Mouse (Mus musculus) right cerebral cortex, postnatal 10 days (tissue): ENCODE data around the gene Kcnip2.
A peak's percentile ranks its signal among the peaks of the same experiment; 100 is the strongest.

Experiments
- DNase-seq, 2 experiments: peaks; one replicate each; pipeline ENCODE4 v3.0.0; 2021; ENCODE audit warnings: low spot score in 2 of 2

Kcnip2 gene

DNA sequence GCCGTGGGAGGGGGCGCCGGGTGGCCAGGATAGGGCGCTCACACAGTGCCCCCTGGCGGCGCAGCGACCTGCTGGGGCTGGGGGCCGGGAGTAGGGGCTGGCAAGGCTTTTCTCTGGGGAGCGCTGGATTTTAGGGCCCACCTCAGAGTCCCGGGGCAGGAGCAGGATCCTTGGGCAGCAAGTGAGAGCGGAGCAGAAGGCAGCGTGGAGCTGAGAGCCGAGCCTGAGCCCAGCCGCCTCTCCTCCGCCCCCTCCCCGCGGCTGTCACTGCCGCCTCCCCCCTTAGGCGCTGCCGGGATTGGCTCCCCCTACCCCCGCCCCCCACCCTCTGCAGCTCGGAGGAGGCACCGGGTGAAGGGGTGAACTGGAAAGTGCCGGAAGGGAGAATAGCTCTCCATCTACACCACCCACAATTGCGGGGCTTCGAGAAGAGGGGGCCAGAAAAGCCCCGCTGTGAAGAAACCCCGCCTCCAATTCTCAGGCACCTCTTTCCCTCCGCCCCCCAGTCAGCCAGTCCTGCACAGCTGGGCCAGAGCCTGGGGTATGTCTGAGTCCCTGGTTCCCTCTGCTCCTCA lies at the start of gene Kcnip2:
Gene Kcnip2 (minus strand): TSS at position 231 of the 575 bp plus-strand sequence.
- peak; percentile 73 to 75 for DNase-seq

- DNase-seq: no peak
Measured at GRCm38 (mm10) chr19:45855284-45855920, 39.5 kb upstream of the Kcnip2 start.

DNA sequence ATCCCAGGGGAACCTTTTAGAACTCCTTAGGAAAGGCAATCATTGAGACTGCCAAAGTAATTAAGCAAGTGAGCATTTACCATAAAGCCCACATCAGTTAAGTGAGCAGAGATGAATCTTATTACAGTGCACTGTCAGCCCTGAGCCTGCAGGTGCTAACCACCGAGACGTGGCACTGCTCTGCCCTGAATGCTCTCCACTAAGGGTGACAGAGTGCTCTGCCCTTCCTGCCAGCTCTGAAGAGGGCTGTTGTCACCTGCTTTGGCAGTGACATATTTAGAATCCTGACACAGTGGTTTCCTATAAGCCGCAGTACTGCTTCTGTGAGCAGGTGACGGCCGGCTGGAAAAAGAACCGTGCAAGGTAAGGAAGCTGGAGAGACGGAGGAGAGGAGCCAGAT lies 38.7 kb upstream of the Kcnip2 start:
- DNase-seq: no peak

DNA sequence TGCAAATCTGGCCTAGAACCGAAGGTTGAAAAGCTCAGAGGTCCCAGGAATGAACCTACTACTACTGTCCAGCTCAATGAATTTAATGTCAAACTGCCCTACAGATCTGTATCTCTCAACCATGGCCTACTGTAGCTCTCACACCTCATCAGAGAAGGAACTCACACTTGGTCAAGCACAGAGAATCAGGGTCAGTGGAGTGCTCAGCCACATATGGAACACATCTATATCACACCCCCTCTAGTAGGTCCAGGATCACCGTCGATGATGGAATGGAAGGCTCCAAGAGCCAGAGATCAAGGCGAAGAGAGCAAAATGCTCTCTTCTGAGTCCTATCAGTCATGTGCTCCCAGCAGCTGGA lies 31.9 kb upstream of the Kcnip2 start:
- no peak for DNase-seq

- DNase-seq: peak in 1 of 2 experiments; percentile 36
Measured at GRCm38 (mm10) chr19:45847016-45847732, 31.3 kb upstream of the Kcnip2 start.

DNA sequence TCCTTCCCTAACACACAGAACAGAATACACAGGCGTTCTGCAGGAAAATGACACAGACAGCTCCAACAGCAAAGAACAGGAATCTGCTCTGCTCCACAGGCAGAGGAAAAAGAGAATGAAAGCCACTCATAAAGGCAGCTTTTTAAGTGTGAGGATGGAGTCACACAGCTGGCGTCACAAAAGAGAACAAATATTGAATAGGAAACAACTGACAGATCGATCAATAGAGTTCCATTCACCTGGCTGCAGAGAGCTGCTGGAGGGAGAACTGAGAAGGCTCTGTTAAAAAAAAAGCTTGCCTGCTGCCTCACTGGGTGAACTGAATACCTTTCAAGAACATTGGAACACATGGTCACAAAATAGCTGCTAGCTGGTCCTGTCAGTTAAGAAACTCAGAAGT lies 28.3 kb upstream of the Kcnip2 start:
- DNase-seq: no peak

DNA sequence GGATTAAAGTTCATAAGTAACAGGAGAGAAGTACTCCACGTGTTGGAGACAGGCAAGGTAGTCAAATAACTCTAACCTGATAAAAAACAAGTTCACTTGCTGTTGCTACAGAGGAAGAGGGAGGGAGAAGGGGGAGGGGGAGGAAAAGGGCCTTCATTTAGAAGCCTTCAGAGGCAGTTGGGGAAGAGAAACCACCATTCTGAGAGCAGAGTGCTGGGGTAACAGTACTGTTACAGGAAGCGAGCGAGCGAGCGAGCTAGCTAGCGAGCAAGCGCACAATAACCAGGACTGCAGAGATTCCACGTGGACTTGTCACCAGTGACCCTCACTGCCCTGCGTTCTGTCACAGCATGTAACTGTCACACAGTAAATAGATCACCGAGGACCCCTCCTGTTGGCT lies 27.6 kb upstream of the Kcnip2 start:
- DNase-seq: no peak

DNA sequence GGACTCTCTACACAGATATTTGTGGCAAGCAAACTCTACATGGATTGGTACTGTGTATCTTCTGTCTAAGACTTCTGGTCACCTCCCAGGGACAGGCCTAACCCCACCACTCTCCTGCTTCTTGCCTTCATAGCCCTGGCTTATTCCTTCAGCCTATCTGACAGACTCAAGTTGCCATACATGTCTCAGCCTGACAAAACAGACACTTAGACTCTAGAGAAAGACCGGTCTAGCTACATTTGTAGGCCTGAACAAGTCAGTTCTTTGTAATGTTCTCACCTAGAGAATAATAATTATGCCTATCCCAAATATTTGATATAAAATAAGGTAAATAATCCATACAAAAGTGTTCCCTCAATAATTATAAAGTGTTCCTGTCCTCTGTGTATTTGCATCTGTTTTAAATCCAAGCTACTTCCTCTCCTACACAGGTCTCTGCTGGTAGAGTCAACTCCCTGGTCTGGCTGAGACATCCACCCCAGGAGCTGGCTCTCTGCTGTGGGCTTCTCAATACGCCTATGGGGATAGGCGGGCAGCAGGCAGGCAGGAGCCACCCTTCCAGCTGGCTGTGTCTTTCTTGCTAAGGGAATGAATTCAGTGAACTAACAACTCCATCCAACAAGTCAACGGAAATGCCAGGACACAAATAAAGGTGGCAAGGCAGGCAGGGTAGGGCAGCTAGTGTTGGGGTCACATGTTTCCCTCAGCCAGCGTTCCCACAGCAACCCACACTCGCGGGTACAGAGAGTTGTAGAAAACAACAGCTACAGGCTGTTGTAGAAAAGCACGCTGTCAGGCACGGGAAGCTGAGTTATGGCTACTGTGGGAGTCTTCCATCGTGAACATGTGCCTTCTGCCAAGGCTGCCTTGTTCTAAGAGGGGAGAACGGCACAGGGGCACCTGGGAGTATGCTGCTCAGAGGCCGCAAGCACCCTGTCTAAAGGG lies 21.5 kb upstream of the Kcnip2 start:
- DNase-seq: no peak

DNA sequence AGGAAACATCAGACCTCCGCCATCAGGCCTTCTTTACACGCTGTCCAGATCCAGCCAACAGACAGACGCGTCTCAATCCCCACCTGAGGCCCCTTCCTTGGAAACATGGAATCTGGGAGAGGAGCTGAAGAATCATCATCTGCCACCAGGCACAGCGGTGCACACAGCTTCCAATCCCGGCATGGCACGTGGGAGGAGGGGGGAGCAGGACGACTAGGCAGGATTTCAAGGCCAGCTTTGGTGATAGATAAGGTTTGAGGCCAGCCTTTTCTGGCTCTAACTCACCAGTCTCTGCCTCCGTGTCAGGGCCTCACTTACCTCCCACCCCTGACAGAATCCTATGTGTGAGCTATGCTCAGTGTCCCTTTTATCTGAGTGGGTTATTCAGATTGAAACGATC lies 19.6 kb upstream of the Kcnip2 start:
- no peak for DNase-seq

- no peak for DNase-seq
Measured at GRCm38 (mm10) chr19:45833665-45834064, 17.8 kb upstream of the Kcnip2 start.

DNA sequence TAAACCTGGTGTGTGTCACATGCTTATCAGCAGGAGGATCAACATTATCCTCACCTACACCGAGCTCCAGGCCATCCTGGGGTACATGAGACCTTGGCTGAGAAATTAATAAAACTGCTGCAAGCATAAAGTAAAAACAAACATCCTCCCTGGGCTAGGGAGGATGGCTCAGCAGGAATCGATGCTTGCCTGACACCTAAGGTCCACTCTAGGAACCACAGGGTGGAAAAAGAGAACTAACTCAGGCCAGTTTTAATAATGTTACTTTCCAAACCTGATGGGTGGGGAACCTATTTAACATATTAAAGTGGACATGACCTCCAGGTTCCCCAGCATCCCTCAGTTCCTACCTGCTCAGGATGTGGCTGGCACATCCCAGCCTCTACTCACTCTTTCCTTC lies 14.8 kb upstream of the Kcnip2 start:
- no peak for DNase-seq

- DNase-seq: no peak
Measured at GRCm38 (mm10) chr19:45827736-45828135, 11.9 kb upstream of the Kcnip2 start.

DNA sequence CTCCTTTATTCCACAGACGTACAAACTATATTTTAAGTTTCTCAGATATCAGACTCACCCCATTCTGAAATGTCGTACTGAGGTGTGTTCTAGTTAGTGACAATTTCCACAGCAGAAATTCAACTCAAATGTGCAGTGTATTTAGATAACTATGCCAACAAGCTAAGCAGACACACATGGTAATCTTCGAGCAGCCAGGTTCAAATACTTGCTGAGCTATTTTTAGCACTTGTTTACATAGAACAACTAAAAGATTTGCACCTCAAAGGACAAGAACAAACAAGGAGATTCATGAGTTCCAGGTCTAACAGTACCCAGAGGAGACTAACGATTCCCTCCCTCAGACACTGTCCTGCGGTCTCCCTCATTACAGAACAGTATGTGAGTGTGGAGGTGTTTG lies 11.3 kb upstream of the Kcnip2 start:
- no peak for DNase-seq

- no peak for DNase-seq
Measured at GRCm38 (mm10) chr19:45826146-45826545, 10.3 kb upstream of the Kcnip2 start.

GRCm38 (mm10) chr19:45821832-45822231 lies 6.0 kb upstream of the Kcnip2 start:
- DNase-seq: peak in 1 of 2 experiments; percentile 49

DNA sequence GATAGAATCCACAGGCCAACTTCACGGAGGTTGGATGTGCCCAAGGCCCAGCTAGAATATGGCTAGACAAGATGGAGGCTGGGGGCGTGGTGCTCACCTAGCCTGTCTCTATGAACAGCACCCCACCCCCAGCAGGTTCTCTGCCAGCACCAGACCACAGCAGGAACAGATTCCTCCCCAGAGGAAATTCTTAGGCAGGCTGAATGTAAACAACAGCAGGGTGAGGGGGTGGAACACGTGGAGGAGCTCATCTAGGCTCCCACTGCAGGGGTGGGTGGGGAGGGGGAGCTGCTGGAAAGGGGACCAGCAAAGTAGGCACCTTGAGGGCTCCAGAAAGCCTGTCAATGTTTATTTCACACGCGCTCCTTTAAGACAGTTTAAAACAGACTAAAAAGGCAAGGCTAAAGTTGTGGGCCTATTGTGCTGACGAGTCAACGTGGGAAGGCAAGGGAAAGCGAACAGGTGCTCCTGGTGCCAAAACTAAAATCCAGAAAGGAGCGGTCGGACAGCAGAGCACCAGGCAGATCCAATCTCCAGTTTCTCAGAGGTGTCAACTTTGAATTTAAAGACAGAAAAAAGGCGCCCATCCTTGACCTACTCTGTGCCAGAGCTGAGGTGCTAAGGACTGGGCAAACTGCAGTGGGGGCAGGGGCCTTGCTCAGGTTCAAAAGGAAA lies 2.1 kb upstream of the Kcnip2 start:
- peak; percentile 47 to 70 for DNase-seq

DNA sequence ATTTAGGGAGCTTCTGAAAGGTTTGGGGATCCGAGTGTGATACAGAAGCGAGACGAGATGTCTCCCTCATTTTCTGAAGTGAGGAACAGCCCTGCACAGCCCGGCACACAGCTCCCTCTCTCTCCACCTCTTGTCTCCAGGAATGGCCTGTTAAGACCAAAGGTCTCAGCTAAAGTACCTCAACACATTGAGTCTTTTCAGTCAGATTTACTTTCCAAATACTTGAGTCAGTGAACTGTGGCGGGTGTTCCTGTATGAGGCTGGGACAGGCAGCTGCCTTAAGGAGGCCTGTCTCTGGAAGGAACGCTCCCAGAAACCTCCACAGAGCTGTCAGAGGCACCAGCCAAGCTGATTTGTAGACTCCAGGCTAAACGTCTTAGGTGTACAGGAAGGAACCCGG lies 866 bp upstream of the Kcnip2 start:
- DNase-seq: no peak

GRCm38 (mm10) chr19:45815170-45815569 lies 691 bp downstream of the Kcnip2 start:
- peak; percentile 48 to 59 for DNase-seq

GRCm38 (mm10) chr19:45813801-45814200 lies 2.1 kb downstream of the Kcnip2 start:
- no peak for DNase-seq

GRCm38 (mm10) chr19:45813263-45813662 lies 2.6 kb downstream of the Kcnip2 start:
- DNase-seq: peak; percentile 91 to 94

GRCm38 (mm10) chr19:45812673-45813252 lies 3.1 kb downstream of the Kcnip2 start:
- no peak for DNase-seq
